ENCODE assay signal across 8 mouse cellular contexts in the genomic region with DNA sequence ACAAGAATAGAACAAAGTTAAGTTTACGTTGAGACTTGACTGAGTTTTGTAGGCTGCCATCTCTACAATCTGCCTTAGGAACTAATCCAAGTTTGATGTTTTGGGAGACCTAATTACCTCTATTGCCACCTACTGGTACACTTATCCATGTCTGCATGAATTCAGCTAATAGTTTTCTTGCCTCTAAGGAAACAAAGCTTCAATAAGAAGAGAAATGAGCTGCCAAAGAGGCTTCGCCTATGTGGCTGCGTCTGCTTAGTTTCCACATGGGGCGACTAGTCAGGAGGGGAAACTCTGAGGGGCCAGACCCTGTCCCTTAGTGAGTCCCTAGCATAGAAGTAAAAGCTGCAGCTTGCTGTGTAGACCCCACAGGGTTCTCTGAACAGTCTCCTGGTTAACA.
DNase-seq lines count a peak whose midpoint lies in the region.

No protein-coding gene starts in this region.

- peak; percentile 15 for DNase-seq in layer of hippocampus, adult 11-12 months (ENCODE audit: low spot score)
- DNase-seq in layer of hippocampus, postnatal 36 days = no peak
- DNase-seq in cerebellum, adult 18-20 months = peak; percentile 25 to 50
- DNase-seq in forelimb bud, embryonic 11.5 days (ENCODE audit: low read depth, low spot score) = peak; percentile 48
- DNase-seq in layer of hippocampus, postnatal 25 days (ENCODE audit: extremely low spot score in 1 of 2, low spot score in 1 of 2) = peak; percentile 8 to 10
- peak; percentile 5 for DNase-seq in retina, postnatal 7 days (ENCODE audit: low read depth, low spot score)
- DNase-seq in right cerebral cortex, postnatal 36 days (ENCODE audit: low spot score in 2 of 2) = no peak
- DNase-seq in urinary bladder, postnatal 36 days (ENCODE audit: low spot score in 2 of 2) = no peak

Comparison
In these comparisons a context has a peak if more than half of its experiments do, and no peak if none do; other contexts are left out.
1. DNase-seq: peak in layer of hippocampus, adult 11-12 months (single experiment), cerebellum, adult 18-20 months (2 of 2), forelimb bud, embryonic 11.5 days (single experiment), layer of hippocampus, postnatal 25 days (2 of 2) and retina, postnatal 7 days (single experiment); none in layer of hippocampus, postnatal 36 days (0 of 2), right cerebral cortex, postnatal 36 days (0 of 2) and urinary bladder, postnatal 36 days (0 of 2).